Mouse (Mus musculus) retina, adult 2 months (tissue): ENCODE results near the gene Dapk3.
A peak's percentile ranks its signal among the peaks of the same experiment; 100 is the strongest.
"Not testable (repeated sequence)": the region's sequence is repeated elsewhere in the genome, so short reads cannot be mapped to it uniquely, and the experiment has no call there.

Experiments used
- DNase-seq: peaks from one replicate; pipeline ENCODE4 v3.0.0-alpha.2; 2012; ENCODE audit warnings: low read depth, low spot score

Gene Dapk3

GRCm38 (mm10) chr10:81145778-81146177 is 37.0 kb upstream of the Dapk3 start:
- DNase-seq = no peak

GRCm38 (mm10) chr10:81146296-81146695 is 36.5 kb upstream of the Dapk3 start:
- no peak for DNase-seq

- DNase-seq = no peak
These were observed 31.5 kb upstream of the Dapk3 start for GRCm38 (mm10) chr10:81151261-81151660.

GRCm38 (mm10) chr10:81152609-81153008 is 30.2 kb upstream of the Dapk3 start:
- no peak for DNase-seq

- DNase-seq = no peak
These were observed 28.5 kb upstream of the Dapk3 start for GRCm38 (mm10) chr10:81154313-81154712.

- DNase-seq = no peak
These were observed 28.1 kb upstream of the Dapk3 start for GRCm38 (mm10) chr10:81154736-81155135.

GRCm38 (mm10) chr10:81161602-81162317 is 21.0 kb upstream of the Dapk3 start:
- no peak for DNase-seq

GRCm38 (mm10) chr10:81162318-81162652 is 20.5 kb upstream of the Dapk3 start:
- DNase-seq = no peak

GRCm38 (mm10) chr10:81165118-81165517 is 17.7 kb upstream of the Dapk3 start:
- no peak for DNase-seq

GRCm38 (mm10) chr10:81167200-81168086 is 15.4 kb upstream of the Dapk3 start, which contains the start of gene Pias4:
Pias4 (minus strand) TSS chr10:81167923.
- DNase-seq = peak; percentile 99

- DNase-seq = no peak
These were observed 14.7 kb upstream of the Dapk3 start for GRCm38 (mm10) chr10:81168087-81168431.

- no peak for DNase-seq
These were observed 14.1 kb upstream of the Dapk3 start for GRCm38 (mm10) chr10:81168521-81169244.

- not testable (repeated sequence) for DNase-seq
These were observed 13.3 kb upstream of the Dapk3 start for GRCm38 (mm10) chr10:81169411-81169900.

GRCm38 (mm10) chr10:81173132-81173531 is 9.7 kb upstream of the Dapk3 start:
- DNase-seq = peak; percentile 75

GRCm38 (mm10) chr10:81174617-81175344 is 8.0 kb upstream of the Dapk3 start:
- no peak for DNase-seq

GRCm38 (mm10) chr10:81175345-81175701 is 7.5 kb upstream of the Dapk3 start:
- not testable (repeated sequence) for DNase-seq

- no peak for DNase-seq
These were observed 6.8 kb upstream of the Dapk3 start for GRCm38 (mm10) chr10:81175936-81176465.

GRCm38 (mm10) chr10:81176466-81177271 is 6.1 kb upstream of the Dapk3 start, which contains the start of gene Eef2:
Eef2 (plus strand) TSS chr10:81176631.
- peak; percentile 97 for DNase-seq

- no peak for DNase-seq
These were observed 5.3 kb upstream of the Dapk3 start for GRCm38 (mm10) chr10:81177491-81177925.
